Mouse (Mus musculus) heart, adult 2 months (tissue): Measurements from ENCODE around the gene Inca1.

Experiments used
- CTCF ChIP-seq: fragments of 200-600 bp; IDR thresholded peaks from 2 replicates; pipeline ENCODE4 v1.8.1; 2022; ENCODE audit warnings: antibody characterized with exemption, mild to moderate bottlenecking, moderate library complexity
- POLR2A ChIP-seq: fragments of 200-500 bp; IDR thresholded peaks from 2 replicates; pipeline ENCODE4 v1.6.1; 2011; ENCODE audit warnings: mild to moderate bottlenecking, low read depth, low read length, control low read depth; ENCODE audit not compliant: insufficient read depth

DNA sequence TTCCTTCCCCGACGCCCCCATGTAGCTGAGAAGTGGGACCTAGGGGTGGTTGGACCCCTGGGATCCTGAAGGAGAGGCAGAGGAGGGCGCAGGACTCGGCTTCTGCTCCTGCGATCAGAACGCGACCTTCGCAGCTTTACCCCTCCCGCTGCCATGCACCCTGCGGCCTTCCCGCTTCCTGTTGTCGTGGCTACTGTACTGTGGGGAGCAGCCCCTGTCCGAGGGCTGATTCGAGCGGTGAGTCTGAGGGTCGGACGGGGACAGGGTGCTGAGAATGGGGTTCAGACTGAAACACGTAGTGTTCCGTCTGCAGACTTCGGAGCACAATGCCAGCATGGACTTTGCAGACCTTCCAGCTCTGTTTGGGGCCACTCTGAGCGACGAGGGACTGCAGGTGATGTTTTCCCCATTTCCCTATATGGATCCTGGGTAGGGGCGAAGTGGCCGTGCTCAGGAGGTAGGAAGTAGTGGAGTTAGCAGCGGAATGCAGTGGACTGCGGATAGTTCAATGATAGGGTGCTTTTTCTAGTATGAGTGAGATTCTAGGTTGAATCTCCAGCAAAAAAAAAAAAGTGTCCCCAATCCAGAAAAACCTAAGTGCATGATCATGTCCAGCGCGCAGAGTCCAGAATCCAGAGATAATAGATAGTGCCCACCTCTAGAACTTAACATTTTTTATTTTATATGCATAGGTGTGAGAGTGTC, 52.1 kb downstream of the Inca1 start:
- TF ChIP-seq POLR2A (no peak), CTCF (no peak)
